Mouse (Mus musculus): ENCODE results near the gene BC024978.

BC024978 gene

DNA sequence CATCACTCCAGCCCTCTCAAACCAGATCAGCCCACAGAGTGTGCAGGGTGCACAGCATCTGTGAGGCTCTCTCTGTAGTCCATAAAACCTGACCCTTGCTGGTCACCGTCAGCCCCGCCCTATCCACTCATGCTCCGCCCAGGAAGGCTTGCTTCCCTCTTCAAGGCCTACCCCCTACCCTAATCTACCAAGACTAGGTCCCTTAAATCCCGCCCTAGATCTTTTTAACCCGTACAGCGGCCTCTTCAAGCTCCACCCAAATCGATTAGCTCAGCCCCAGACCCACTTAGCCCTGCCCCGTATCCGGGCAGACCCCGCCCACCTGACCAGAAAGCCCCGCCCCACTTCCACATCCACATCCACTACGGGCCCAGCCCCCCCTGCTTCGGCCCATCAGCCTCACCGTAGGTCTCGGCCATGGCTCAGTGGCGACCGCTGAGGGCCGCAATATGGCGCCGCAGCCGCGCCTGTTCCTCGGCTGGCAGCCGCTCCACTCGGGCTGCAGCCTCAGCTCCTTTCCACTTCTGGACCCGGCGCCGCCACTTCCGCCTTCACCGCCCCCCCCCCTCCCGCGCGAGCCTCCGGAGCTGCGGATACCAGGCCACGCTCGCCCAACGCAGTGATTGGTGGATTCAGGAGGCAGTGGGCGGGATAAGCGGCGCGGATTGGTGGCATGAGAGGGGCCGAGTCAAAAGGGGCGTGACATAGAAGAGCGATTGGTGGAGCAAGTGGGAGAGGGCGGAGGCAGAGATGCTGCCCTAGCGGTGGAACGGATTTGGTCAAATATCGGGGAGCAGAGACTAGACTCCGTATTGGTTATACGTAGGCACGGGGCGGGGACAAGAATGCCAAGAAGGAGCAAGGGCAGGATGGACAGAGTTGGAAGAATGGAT is 17.0 kb upstream of the BC024978 start, which contains the start of gene Rab4b:
Gene Rab4b (minus strand): TSS at position 573 of the 893 bp plus-strand sequence.
- peak; percentile 99 for DNase-seq

- DNase-seq, result no peak
Observed at GRCm38 (mm10) chr7:27179217-27179918, 16.2 kb upstream of the BC024978 start.

DNA sequence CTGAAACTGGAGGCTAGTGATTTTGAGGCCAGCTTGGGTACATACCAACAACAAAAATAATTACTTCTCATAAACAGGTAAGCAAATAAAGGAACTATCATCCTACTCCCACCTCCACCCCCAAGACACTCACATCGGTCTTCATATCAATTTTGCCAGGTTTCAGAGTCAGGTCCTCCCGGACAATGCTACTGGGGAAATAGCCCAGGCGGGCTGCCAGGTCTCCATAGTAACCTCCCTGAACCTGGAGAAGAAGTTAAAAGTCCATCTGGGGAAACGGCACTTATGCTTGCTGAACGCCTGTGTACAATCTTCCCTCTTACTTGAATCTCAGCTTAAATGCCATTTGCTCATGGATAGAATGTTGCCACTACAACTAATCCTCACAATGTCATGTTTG is 15.5 kb upstream of the BC024978 start:
- DNase-seq, result no peak

DNA sequence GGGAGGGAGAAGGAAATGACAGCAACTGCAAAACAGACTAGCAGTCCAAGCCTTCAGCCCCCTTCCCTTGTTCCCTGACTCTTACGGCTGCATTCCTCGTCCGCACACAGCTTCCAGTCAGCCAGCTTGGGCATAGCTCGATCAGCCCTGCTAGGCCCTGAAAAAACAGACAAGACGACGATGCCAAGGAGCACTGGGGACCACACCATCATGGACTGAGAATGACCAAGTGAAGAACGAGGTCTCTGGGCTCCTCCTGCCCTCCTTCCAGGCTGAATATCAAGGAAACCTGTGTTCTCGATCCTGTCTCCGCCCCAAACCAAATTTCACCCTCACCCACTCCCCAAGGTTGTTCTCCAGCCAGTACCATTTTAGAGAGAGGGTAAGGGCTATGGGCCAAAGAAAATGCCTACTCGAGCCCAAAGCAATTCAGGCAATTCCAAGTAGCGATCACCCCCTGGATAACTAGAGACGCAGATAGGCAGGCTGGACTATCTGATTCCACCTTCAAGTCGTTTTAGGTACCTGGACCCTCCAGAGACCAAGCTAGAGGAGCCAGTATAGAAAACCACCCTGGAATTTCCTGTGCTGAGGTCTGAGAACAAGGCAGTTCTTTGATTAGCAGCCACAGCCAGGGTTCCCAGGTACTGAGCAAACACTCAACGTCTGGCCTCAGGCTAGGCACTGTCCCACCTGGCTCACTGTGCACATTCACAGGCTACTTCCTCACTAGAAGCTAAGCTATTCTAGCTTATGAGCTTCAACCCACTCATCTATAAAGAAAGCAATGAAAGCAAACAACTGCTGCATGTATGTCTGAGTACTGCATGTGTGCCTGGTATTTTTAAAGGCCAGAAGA is 14.5 kb upstream of the BC024978 start, which contains the start of the genes Gm21983 and Mia:
Gene Gm21983 (minus strand): TSS at position 250 of the 859 bp plus-strand sequence.
Gene Mia (minus strand): TSS at position 321 of the 859 bp plus-strand sequence.
- no peak for DNase-seq

GRCm38 (mm10) chr7:27182498-27182897 is 13.1 kb upstream of the BC024978 start:
- no peak for DNase-seq

- DNase-seq, result no peak
Observed at GRCm38 (mm10) chr7:27184964-27185363, 10.6 kb upstream of the BC024978 start.

- DNase-seq, result no peak
Observed at GRCm38 (mm10) chr7:27185986-27186385, 9.6 kb upstream of the BC024978 start.

- no peak for DNase-seq
Observed at GRCm38 (mm10) chr7:27189271-27189931, 6.2 kb upstream of the BC024978 start.

GRCm38 (mm10) chr7:27192434-27192833 is 3.1 kb upstream of the BC024978 start:
- no peak for DNase-seq

- no peak for DNase-seq
Observed at GRCm38 (mm10) chr7:27193731-27194130, 1.9 kb upstream of the BC024978 start.

DNA sequence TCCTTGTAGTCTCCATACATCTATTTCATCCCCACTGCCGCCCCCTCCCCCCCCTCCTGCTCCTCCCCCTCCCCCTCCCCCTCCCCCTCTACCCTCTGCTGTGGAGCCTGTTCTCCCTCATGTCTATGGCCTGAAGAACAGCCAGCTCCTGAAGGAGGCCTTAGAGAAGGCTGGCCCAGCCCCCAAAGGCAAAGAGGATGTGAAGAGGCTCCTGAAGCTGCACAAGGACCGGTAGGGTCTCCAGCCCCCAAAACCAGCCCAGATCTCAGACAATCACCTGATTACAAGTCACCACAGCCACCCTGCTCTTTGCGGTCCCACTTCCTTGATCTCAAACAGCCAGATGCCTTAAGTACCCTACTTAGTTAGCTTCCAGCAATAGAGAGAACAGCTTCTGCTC is 1.6 kb downstream of the BC024978 start:
- DNase-seq, result no peak

DNA sequence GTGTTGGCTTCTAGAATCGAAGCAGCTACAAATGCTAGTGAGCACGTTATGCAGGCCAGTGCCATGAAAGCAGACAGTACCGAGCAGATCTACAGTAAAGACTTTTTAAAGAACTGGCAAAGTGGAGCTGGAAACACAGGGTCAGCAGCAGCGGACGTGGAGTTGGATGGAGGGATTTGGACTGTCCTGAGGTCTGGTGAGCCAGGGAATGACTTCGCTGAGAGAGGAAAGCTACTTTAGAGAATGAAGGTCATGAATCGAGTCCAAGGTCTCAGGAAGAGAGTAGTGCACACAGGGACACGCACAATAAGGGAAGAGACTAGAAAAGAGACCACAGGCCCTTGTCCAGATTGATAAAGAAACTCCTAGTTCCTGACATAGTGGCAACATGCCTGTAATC is 2.1 kb downstream of the BC024978 start:
- no peak for DNase-seq

GRCm38 (mm10) chr7:27198355-27198754 is 2.8 kb downstream of the BC024978 start:
- no peak for DNase-seq

DNA sequence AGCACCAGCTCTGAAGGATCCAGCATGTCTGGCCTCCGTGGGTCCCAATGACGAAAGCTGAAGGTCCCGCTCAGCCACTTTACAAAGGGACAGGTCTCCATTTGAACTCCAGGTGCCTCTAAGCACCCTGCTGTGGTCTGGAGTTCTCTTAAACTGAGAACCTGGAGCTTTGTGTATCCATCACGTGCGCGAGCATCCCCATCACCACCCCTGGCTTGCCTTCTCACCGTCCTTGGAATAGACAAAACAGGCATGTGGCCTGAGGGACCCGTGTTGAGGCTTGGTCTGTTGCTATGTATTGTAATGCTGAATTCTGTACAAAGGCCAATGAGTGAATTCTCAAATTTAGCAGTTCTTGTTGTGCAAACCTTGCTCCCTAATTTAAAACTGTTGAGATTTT is 3.2 kb downstream of the BC024978 start:
- no peak for DNase-seq

GRCm38 (mm10) chr7:27203730-27204449 is 8.3 kb downstream of the BC024978 start:
- DNase-seq, result no peak

- DNase-seq, result no peak
Observed at GRCm38 (mm10) chr7:27212626-27213025, 17.0 kb downstream of the BC024978 start.

DNA sequence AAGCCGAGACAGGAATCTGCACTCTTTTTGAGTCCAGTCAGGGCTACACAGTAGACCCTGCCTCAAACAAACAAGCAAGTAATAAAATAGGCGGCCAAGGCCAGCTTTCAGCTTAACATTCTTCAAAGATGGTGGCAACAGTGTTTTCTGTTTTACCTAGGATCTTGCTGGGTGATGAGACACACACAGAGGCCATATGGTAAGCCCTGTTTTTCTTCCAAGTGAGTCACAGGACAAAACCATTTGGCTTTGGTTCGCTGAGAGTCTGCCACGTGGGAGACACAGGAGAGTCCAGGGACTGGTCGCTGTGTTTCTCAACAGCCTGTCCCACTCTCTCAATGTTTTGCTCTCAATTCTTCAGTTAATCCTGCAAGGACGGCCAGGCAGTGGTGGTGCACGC is 23.0 kb downstream of the BC024978 start:
- DNase-seq, result peak; percentile 56

GRCm38 (mm10) chr7:27219937-27220336 is 24.4 kb downstream of the BC024978 start:
- DNase-seq, result no peak

- no peak for DNase-seq
Observed at GRCm38 (mm10) chr7:27221939-27222338, 26.4 kb downstream of the BC024978 start.

GRCm38 (mm10) chr7:27222538-27222937 is 27.0 kb downstream of the BC024978 start:
- no peak for DNase-seq

DNA sequence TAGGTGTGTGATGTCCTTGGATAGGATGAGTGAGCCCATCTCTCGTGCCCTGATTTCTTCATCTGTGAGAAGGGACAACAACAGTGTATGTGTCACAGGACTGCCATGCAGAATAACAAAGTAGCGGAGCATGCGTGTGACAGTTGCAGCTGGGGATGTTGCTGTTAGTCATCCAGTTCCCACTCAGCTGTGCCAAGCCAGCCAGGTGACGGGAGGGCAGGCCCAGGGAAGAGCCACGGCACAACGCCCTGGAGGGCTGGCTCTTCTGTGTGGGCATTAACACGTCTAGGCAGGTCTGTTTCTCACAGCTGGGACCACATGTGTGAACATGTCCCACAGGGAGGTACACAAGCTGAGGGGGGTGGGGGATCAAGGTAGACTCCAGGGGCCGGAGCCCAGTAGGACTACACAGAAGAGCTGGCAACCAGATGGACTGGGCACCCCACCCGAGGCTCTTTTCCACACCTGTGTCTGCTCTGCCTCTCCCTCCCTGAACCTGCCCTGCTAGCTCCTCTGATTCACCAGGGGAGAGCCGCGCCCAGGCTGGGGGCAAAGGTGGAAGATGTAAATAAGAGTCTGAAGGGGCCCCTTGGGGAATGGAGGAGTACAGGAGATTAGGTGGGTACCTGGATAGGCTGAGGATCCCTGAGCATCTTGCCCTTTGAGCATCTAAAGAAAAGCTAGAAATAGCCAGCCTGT is 29.4 kb downstream of the BC024978 start:
- no peak for DNase-seq
